Mouse (Mus musculus) NIH3T3 (cell line): ENCODE data around the gene Atp5mpl.

Experiments
- DNase-seq: peaks from one replicate; pipeline ENCODE4 v3.0.0-alpha.2; 2012; ENCODE audit warnings: low read depth

The Atp5mpl gene

GRCm38 (mm10) chr12:111950486-111950885, 16.3 kb downstream of the Atp5mpl start:
- no peak for DNase-seq

- DNase-seq = peak; percentile 71
These were observed 20.1 kb downstream of the Atp5mpl start for GRCm38 (mm10) chr12:111946716-111947115.

GRCm38 (mm10) chr12:111945765-111946655, 20.8 kb downstream of the Atp5mpl start:
- peak; percentile 79 for DNase-seq

GRCm38 (mm10) chr12:111945115-111945514, 21.7 kb downstream of the Atp5mpl start:
- no peak for DNase-seq

GRCm38 (mm10) chr12:111944065-111944987, 22.5 kb downstream of the Atp5mpl start:
- peak; percentile 38 for DNase-seq

- no peak for DNase-seq
These were observed 23.2 kb downstream of the Atp5mpl start for GRCm38 (mm10) chr12:111943421-111944064.

GRCm38 (mm10) chr12:111938623-111939177, 28.1 kb downstream of the Atp5mpl start:
- peak; percentile 84 for DNase-seq

- peak; percentile 78 for DNase-seq
These were observed 29.8 kb downstream of the Atp5mpl start for GRCm38 (mm10) chr12:111936706-111937550.

- DNase-seq = no peak
These were observed 32.8 kb downstream of the Atp5mpl start for GRCm38 (mm10) chr12:111933971-111934370.

- DNase-seq = no peak
These were observed 33.6 kb downstream of the Atp5mpl start for GRCm38 (mm10) chr12:111933032-111933704.

GRCm38 (mm10) chr12:111932513-111932912, 34.3 kb downstream of the Atp5mpl start:
- peak; percentile 55 for DNase-seq

GRCm38 (mm10) chr12:111931411-111932025, 35.3 kb downstream of the Atp5mpl start:
- no peak for DNase-seq

GRCm38 (mm10) chr12:111928411-111928966, 38.3 kb downstream of the Atp5mpl start:
- DNase-seq = no peak

- peak; percentile 48 for DNase-seq
These were observed 39.4 kb downstream of the Atp5mpl start for GRCm38 (mm10) chr12:111927338-111927737.

- DNase-seq = no peak
These were observed 43.7 kb downstream of the Atp5mpl start for GRCm38 (mm10) chr12:111923117-111923516.

GRCm38 (mm10) chr12:111920046-111920445, 46.7 kb downstream of the Atp5mpl start:
- DNase-seq = no peak

GRCm38 (mm10) chr12:111916514-111917217, 50.1 kb downstream of the Atp5mpl start:
- DNase-seq = no peak

GRCm38 (mm10) chr12:111915781-111916180, 51.0 kb downstream of the Atp5mpl start:
- DNase-seq = no peak

GRCm38 (mm10) chr12:111914031-111914430, 52.7 kb downstream of the Atp5mpl start:
- DNase-seq = no peak
